Mouse (Mus musculus): Measurements from ENCODE around the gene Ankrd33b. TPM values are rescaled to one million over a fixed set of nuclear protein-coding genes. Genes with fewer than 3 reads are reported as not detected.

The Ankrd33b gene
- total and polyA plus RNA-seq, 2 experiments from 2014 or later, result 5.6 to 12.9 TPM

- Histone ChIP-seq H3K4me2 (ENCODE audit: low read depth, low read length) (no peak overlapping the region), H3K9me3 (replicated peaks; ENCODE audit: control insufficient read depth, low read length) (no peaks in the 10 kb centered on the region), H3K27me3 (ENCODE audit: control insufficient read depth, insufficient read depth, low read length) (peaks cover 7% of the 10 kb centered on the region; the same call in 1 of the 2 replicates), H3K27ac (ENCODE audit: low read depth) (peak overlapping the region; percentile 80), H3K4me1 (ENCODE audit: control insufficient read depth, insufficient read depth) (peaks cover 18% of the 10 kb centered on the region), H3K36me3 (replicated peaks; ENCODE audit: control insufficient read depth, insufficient read depth, low read length) (no peaks in the 10 kb centered on the region), H3K9ac (replicated peaks; ENCODE audit: low read depth, low read length) (no peak overlapping the region), H3K4me3 (ENCODE audit: low read depth, low read length) (no peak overlapping the region)
- WGBS, result 18% methylated on average over 3 of the region's 3 CpGs
- ATAC-seq (ENCODE audit: insufficient read depth, low read depth), result peak; percentile 96
- peak; percentile 76 for DNase-seq (ENCODE audit: low spot score)
- no peak for TF ChIP-seq CTCF (IDR thresholded peaks at IDR 0.05; ENCODE audit: low read depth)
- TF ChIP-seq EP300 (IDR thresholded peaks at IDR 0.05; ENCODE audit: low read depth), result no peak; the same call in 1 of the 2 replicates
These were observed 74.9 kb downstream of the Ankrd33b start for GRCm38 (mm10) chr15:31292627-31293026.

GRCm38 (mm10) chr15:31285695-31286094 is 81.8 kb downstream of the Ankrd33b start:
- DNase-seq (ENCODE audit: low spot score) (no peak), ATAC-seq (ENCODE audit: insufficient read depth, low read depth) (no peak)
- TF ChIP-seq CTCF (IDR thresholded peaks at IDR 0.05; ENCODE audit: low read depth), result no peak
- TF ChIP-seq EP300 (IDR thresholded peaks at IDR 0.05; ENCODE audit: low read depth), result no peak
- Histone ChIP-seq H3K4me2 (ENCODE audit: low read depth, low read length) (no peak overlapping the region), H3K4me3 (ENCODE audit: low read depth, low read length) (no peak overlapping the region), H3K9me3 (replicated peaks; ENCODE audit: control insufficient read depth, low read length) (no peaks in the 10 kb centered on the region), H3K27me3 (ENCODE audit: control insufficient read depth, insufficient read depth, low read length) (no peaks in the 10 kb centered on the region), H3K9ac (replicated peaks; ENCODE audit: low read depth, low read length) (no peak overlapping the region), H3K4me1 (ENCODE audit: control insufficient read depth, insufficient read depth) (no peaks in the 10 kb centered on the region), H3K36me3 (replicated peaks; ENCODE audit: control insufficient read depth, insufficient read depth, low read length) (no peaks in the 10 kb centered on the region), H3K27ac (ENCODE audit: low read depth) (no peak overlapping the region)
- 84% methylated on average over 3 of the region's 3 CpGs for WGBS

GRCm38 (mm10) chr15:31284922-31285631 is 82.4 kb downstream of the Ankrd33b start:
- no peak overlapping the region for H3K27ac ChIP-seq (ENCODE audit: low read depth)

GRCm38 (mm10) chr15:31284142-31284541 is 83.4 kb downstream of the Ankrd33b start:
- no peaks in the 10 kb centered on the region for H3K9me3 ChIP-seq (replicated peaks; ENCODE audit: control insufficient read depth, low read length)
- TF ChIP-seq EP300 (IDR thresholded peaks at IDR 0.05; ENCODE audit: low read depth) (no peak), CTCF (IDR thresholded peaks at IDR 0.05; ENCODE audit: low read depth) (peak; percentile 56)
- H3K4me3 ChIP-seq (ENCODE audit: low read depth, low read length), result no peak overlapping the region
- no peaks in the 10 kb centered on the region for H3K27me3 ChIP-seq (ENCODE audit: control insufficient read depth, insufficient read depth, low read length)
- DNase-seq (ENCODE audit: low spot score) (no peak), ATAC-seq (ENCODE audit: insufficient read depth, low read depth) (no peak)
- H3K4me1 ChIP-seq (ENCODE audit: control insufficient read depth, insufficient read depth), result no peaks in the 10 kb centered on the region
- WGBS, result 56% methylated on average over 5 of the region's 5 CpGs
- H3K9ac ChIP-seq (replicated peaks; ENCODE audit: low read depth, low read length), result no peak overlapping the region
- no peaks in the 10 kb centered on the region for H3K36me3 ChIP-seq (replicated peaks; ENCODE audit: control insufficient read depth, insufficient read depth, low read length)
- no peak overlapping the region for H3K4me2 ChIP-seq (ENCODE audit: low read depth, low read length)
- H3K27ac ChIP-seq (ENCODE audit: low read depth), result no peak overlapping the region

More at GRCm38 (mm10) chr15:31284922-31285631, 82.4 kb downstream of the Ankrd33b start:
- no peaks in the 10 kb centered on the region for H3K36me3 ChIP-seq (replicated peaks; ENCODE audit: control insufficient read depth, insufficient read depth, low read length)
- TF ChIP-seq CTCF (IDR thresholded peaks at IDR 0.05; ENCODE audit: low read depth), result no peak
- H3K27me3 ChIP-seq (ENCODE audit: control insufficient read depth, insufficient read depth, low read length), result no peaks in the 10 kb centered on the region
- H3K4me1 ChIP-seq (ENCODE audit: control insufficient read depth, insufficient read depth), result no peaks in the 10 kb centered on the region
- H3K4me2 ChIP-seq (ENCODE audit: low read depth, low read length), result no peak overlapping the region
- H3K9ac ChIP-seq (replicated peaks; ENCODE audit: low read depth, low read length), result no peak overlapping the region
- no peak overlapping the region for H3K4me3 ChIP-seq (ENCODE audit: low read depth, low read length)
- ATAC-seq (ENCODE audit: insufficient read depth, low read depth) (no peak), DNase-seq (ENCODE audit: low spot score) (no peak)
- WGBS, result 72% methylated on average over 17 of the region's 17 CpGs
- H3K9me3 ChIP-seq (replicated peaks; ENCODE audit: control insufficient read depth, low read length), result no peaks in the 10 kb centered on the region

GRCm38 (mm10) chr15:31282353-31282752 is 85.2 kb downstream of the Ankrd33b start:
- H3K4me2 ChIP-seq (ENCODE audit: low read depth, low read length), result no peak overlapping the region
- no peaks in the 10 kb centered on the region for H3K36me3 ChIP-seq (replicated peaks; ENCODE audit: control insufficient read depth, insufficient read depth, low read length)
- TF ChIP-seq EP300 (IDR thresholded peaks at IDR 0.05; ENCODE audit: low read depth), result no peak
- TF ChIP-seq CTCF (IDR thresholded peaks at IDR 0.05; ENCODE audit: low read depth), result no peak
- ATAC-seq (ENCODE audit: insufficient read depth, low read depth) (no peak), DNase-seq (ENCODE audit: low spot score) (no peak)
- no peaks in the 10 kb centered on the region for H3K27me3 ChIP-seq (ENCODE audit: control insufficient read depth, insufficient read depth, low read length)
- H3K9me3 ChIP-seq (replicated peaks; ENCODE audit: control insufficient read depth, low read length), result no peaks in the 10 kb centered on the region
- no peaks in the 10 kb centered on the region; the same call in 1 of the 2 replicates for H3K4me1 ChIP-seq (ENCODE audit: control insufficient read depth, insufficient read depth)
- H3K27ac ChIP-seq (ENCODE audit: low read depth), result no peak overlapping the region
- H3K9ac ChIP-seq (replicated peaks; ENCODE audit: low read depth, low read length), result no peak overlapping the region
- no peak overlapping the region for H3K4me3 ChIP-seq (ENCODE audit: low read depth, low read length)
- WGBS, result 63% methylated on average over 3 of the region's 3 CpGs

GRCm38 (mm10) chr15:31281830-31282229 is 85.7 kb downstream of the Ankrd33b start:
- Histone ChIP-seq H3K4me2 (ENCODE audit: low read depth, low read length) (no peak overlapping the region), H3K36me3 (replicated peaks; ENCODE audit: control insufficient read depth, insufficient read depth, low read length) (no peaks in the 10 kb centered on the region), H3K9ac (replicated peaks; ENCODE audit: low read depth, low read length) (no peak overlapping the region), H3K4me1 (ENCODE audit: control insufficient read depth, insufficient read depth) (no peaks in the 10 kb centered on the region; the same call in 1 of the 2 replicates), H3K9me3 (replicated peaks; ENCODE audit: control insufficient read depth, low read length) (no peaks in the 10 kb centered on the region), H3K27ac (ENCODE audit: low read depth) (no peak overlapping the region), H3K4me3 (ENCODE audit: low read depth, low read length) (no peak overlapping the region), H3K27me3 (ENCODE audit: control insufficient read depth, insufficient read depth, low read length) (no peaks in the 10 kb centered on the region)
- DNase-seq (ENCODE audit: low spot score), result no peak
- no peak for ATAC-seq (ENCODE audit: insufficient read depth, low read depth)
- 62% methylated on average over 13 of the region's 13 CpGs for WGBS
- TF ChIP-seq CTCF (IDR thresholded peaks at IDR 0.05; ENCODE audit: low read depth) (no peak), EP300 (IDR thresholded peaks at IDR 0.05; ENCODE audit: low read depth) (no peak)

Data from heart, postnatal 0 days (tissue).